Mouse (Mus musculus) midbrain, embryonic 16.5 days (tissue): ENCODE results near the gene Atg2a. TPM values are rescaled to one million over a fixed set of nuclear protein-coding genes. Genes with fewer than 3 reads are reported as not detected.

Source experiments
- ATAC-seq: fragments of 200-750 bp; cut with Nextera tagmentation; 2 replicates; pipeline ENCODE4 v1.8.0; 2017; ENCODE audit warnings: moderate TSS enrichment
- H3K27ac ChIP-seq: fragments of 300-500 bp; sonication (generic); 2 replicates; pipeline ENCODE4 v1.5.1; 2014; ENCODE audit warnings: mild to moderate bottlenecking, low read length, mixed read lengths
- H3K27me3 ChIP-seq: fragments of 300-500 bp; sonication (generic); 2 replicates; pipeline ENCODE4 v1.6.1; 2014; ENCODE audit warnings: low read depth, low read length, mixed read lengths; ENCODE audit not compliant: control insufficient read depth, insufficient read depth
- H3K36me3 ChIP-seq: fragments of 300-500 bp; sonication (generic); 2 replicates; pipeline ENCODE4 v1.6.1; 2014; ENCODE audit warnings: mild to moderate bottlenecking, low read length, moderate library complexity, mixed read lengths; ENCODE audit not compliant: control insufficient read depth, insufficient read depth
- H3K4me1 ChIP-seq: fragments of 300-500 bp; sonication (generic); 2 replicates; pipeline ENCODE4 v1.6.1; 2014; ENCODE audit warnings: mild to moderate bottlenecking, low read length, mixed read lengths; ENCODE audit not compliant: control insufficient read depth, insufficient read depth
- H3K4me2 ChIP-seq: fragments of 300-500 bp; sonication (generic); 2 replicates; pipeline ENCODE4 v1.6.1; 2014; ENCODE audit warnings: mild to moderate bottlenecking, low read length, mixed read lengths
- H3K4me3 ChIP-seq: fragments of 300-500 bp; sonication (generic); 2 replicates; pipeline ENCODE4 v1.5.1; 2014; ENCODE audit warnings: low read depth, mild to moderate bottlenecking, low read length, moderate library complexity, mixed read lengths
- H3K9ac ChIP-seq: fragments of 300-500 bp; sonication (generic); 2 replicates; pipeline ENCODE4 v1.6.1; 2014; ENCODE audit warnings: low read depth, low read length, mixed read lengths
- H3K9me3 ChIP-seq: fragments of 300-500 bp; sonication (generic); replicated peaks from 2 replicates; pipeline ENCODE4 v1.6.1; 2014; ENCODE audit warnings: mild to moderate bottlenecking, low read length, mixed read lengths; ENCODE audit not compliant: control insufficient read depth, poor library complexity, severe bottlenecking
- WGBS: fragments of 180-500 bp; shearing (Covaris S2); extraction: QIAGEN DNeasy Blood & Tissue Kit; methylation state at CpG from one replicate; pipeline ENCODE4 v1.1.7; 2014; 5-methylcytosine and 5-hydroxymethylcytosine counted together
- polyA plus RNA-seq: library from polyadenylated mRNA; unstranded; fragments of >200 nt; fragmentation: Nextera tagmentation; extraction: Ambion mirVana; gene quantifications from 2 replicates; pipeline ENCODE4 v1.2.1, GENCODE M21; 2015

Atg2a gene
- polyA plus RNA-seq, 1 experiment from 2014 or later, result 15.5 TPM

- Histone ChIP-seq H3K36me3 (peaks cover 25% of the 10 kb centered on the region), H3K4me1 (no peaks in the 10 kb centered on the region), H3K4me2 (no peak overlapping the region), H3K9me3 (no peaks in the 10 kb centered on the region), H3K27me3 (no peaks in the 10 kb centered on the region), H3K9ac (no peak overlapping the region), H3K27ac (no peak overlapping the region), H3K4me3 (no peak overlapping the region)
- WGBS, result 89% methylated on average over 8 of the region's 8 CpGs
- no peak for ATAC-seq
These were observed 21.5 kb downstream of the Atg2a start for GRCm38 (mm10) chr19:6262839-6263433.

DNA sequence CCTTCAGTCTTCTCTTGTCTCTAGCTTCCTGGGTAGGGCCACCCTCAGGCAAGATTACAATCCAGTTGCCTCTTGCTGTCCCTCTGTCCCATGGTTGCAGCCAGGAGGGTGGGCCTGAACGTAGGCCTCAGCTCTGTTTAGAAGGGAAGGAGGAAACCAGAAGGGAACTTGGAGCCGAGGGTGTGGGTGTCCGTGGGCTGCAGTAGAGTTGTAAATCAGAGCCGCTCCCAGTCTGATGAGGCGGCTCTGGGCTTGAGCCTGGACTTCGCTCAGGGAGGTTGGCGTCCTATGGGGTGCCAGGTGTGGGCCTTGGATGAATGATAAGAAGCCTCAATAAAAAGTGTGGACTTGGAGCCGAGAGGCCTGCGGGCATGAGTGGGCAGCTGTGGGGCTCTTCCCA lies 22.7 kb downstream of the Atg2a start:
- Histone ChIP-seq H3K4me2 (no peak overlapping the region), H3K27me3 (no peaks in the 10 kb centered on the region), H3K36me3 (peaks cover 19% of the 10 kb centered on the region), H3K27ac (no peak overlapping the region), H3K9ac (no peak overlapping the region), H3K4me3 (no peak overlapping the region), H3K9me3 (no peaks in the 10 kb centered on the region), H3K4me1 (no peaks in the 10 kb centered on the region)
- no peak for ATAC-seq
- 80% methylated on average over 9 of the region's 9 CpGs for WGBS

- Histone ChIP-seq H3K4me2 (no peak overlapping the region), H3K9me3 (no peaks in the 10 kb centered on the region), H3K4me3 (no peak overlapping the region), H3K9ac (no peak overlapping the region), H3K36me3 (peaks cover 18% of the 10 kb centered on the region), H3K27ac (no peak overlapping the region), H3K4me1 (no peaks in the 10 kb centered on the region), H3K27me3 (no peaks in the 10 kb centered on the region)
- no peak for ATAC-seq
- WGBS, result 89% methylated on average over 8 of the region's 8 CpGs
These were observed 23.5 kb downstream of the Atg2a start for GRCm38 (mm10) chr19:6264945-6265344.

- no peak overlapping the region for H3K4me2 ChIP-seq
- H3K4me1 ChIP-seq, result no peaks in the 10 kb centered on the region
- peaks cover 10% of the 10 kb centered on the region for H3K36me3 ChIP-seq
- H3K27me3 ChIP-seq, result no peaks in the 10 kb centered on the region
- H3K4me3 ChIP-seq, result no peak overlapping the region
- WGBS, result 68% methylated on average over 6 of the region's 6 CpGs
- ATAC-seq, result no peak
- no peaks in the 10 kb centered on the region for H3K9me3 ChIP-seq
- no peak overlapping the region for H3K9ac ChIP-seq
- no peak overlapping the region for H3K27ac ChIP-seq
These were observed 24.3 kb downstream of the Atg2a start for GRCm38 (mm10) chr19:6265727-6266182.

GRCm38 (mm10) chr19:6267306-6268169 lies 26.1 kb downstream of the Atg2a start:
- no peak for ATAC-seq
- H3K4me3 ChIP-seq, result no peak overlapping the region
- 74% methylated on average over 11 of the region's 11 CpGs for WGBS

DNA sequence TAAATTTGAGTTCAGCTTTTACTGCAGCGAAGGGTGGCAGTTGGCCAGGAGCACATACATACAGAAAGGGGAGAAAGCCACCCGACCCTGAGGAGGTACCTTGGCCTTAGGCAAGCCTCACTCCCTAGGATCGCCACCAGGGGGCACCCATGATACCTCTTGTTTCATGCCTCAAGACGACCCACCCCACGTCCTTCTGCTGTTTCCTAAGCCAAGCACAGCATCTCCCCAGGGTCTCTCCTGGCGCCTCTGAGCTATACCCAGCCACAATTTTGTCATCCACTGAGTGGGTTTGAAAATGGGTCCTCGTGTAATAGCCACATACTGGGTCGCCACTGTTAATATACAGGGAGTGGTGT lies 26.7 kb downstream of the Atg2a start:
- no peak for ATAC-seq
- Histone ChIP-seq H3K27ac (no peak overlapping the region), H3K9ac (no peak overlapping the region), H3K4me3 (no peak overlapping the region), H3K9me3 (no peaks in the 10 kb centered on the region), H3K27me3 (no peaks in the 10 kb centered on the region), H3K36me3 (no peaks in the 10 kb centered on the region), H3K4me2 (no peak overlapping the region), H3K4me1 (no peaks in the 10 kb centered on the region)
- WGBS, result 13% methylated on average over 8 of the region's 8 CpGs

More at GRCm38 (mm10) chr19:6267306-6268169, 26.1 kb downstream of the Atg2a start:
- Histone ChIP-seq H3K36me3 (no peaks in the 10 kb centered on the region; the same call in 1 of the 2 replicates), H3K27me3 (no peaks in the 10 kb centered on the region), H3K4me1 (no peaks in the 10 kb centered on the region), H3K9ac (no peak overlapping the region), H3K9me3 (no peaks in the 10 kb centered on the region), H3K4me2 (no peak overlapping the region), H3K27ac (no peak overlapping the region)

GRCm38 (mm10) chr19:6268670-6269132 lies 27.2 kb downstream of the Atg2a start:
- Histone ChIP-seq H3K27ac (no peak overlapping the region), H3K9me3 (no peaks in the 10 kb centered on the region), H3K4me3 (no peak overlapping the region), H3K4me1 (no peaks in the 10 kb centered on the region), H3K4me2 (no peak overlapping the region), H3K27me3 (no peaks in the 10 kb centered on the region), H3K9ac (no peak overlapping the region), H3K36me3 (no peaks in the 10 kb centered on the region)
- 86% methylated on average over 7 of the region's 7 CpGs for WGBS
- no peak for ATAC-seq

DNA sequence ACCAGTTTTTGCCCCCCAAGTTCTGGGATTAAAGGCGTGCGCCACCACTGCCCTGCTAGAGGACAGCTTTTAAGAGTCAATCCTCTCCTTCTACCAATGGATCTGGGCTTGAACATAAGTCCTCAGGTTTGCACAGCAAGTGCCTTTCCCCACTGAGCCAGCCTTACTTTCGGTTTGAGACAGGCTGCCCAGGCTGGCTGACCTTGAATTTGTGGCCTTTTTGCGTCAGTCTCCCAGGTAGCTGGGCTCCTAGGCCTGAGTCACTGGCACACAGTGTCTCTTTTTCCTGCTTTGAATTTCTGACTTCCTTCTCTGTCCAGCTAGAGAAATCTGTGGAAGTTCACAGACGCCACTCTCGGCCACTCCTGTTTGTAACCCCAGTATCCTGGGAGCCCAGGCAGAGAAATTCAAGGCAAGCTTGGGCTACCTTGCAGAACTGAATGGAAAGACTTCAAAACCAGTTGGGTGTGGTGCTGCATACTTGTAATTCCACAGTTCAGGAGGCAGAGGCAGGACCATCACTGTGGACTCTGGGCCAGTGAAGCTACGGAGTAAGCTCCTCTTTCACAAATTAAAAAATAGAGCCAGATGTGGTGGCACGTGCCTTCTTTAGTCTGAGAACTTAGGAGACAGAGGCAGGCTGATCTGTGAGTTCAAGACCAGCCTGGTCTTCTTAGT lies 28.5 kb downstream of the Atg2a start:
- no peaks in the 10 kb centered on the region for H3K9me3 ChIP-seq
- ATAC-seq, result no peak
- no peaks in the 10 kb centered on the region for H3K27me3 ChIP-seq
- H3K27ac ChIP-seq, result no peak overlapping the region
- WGBS, result 85% methylated on average over 8 of the region's 8 CpGs
- no peaks in the 10 kb centered on the region for H3K36me3 ChIP-seq
- no peaks in the 10 kb centered on the region for H3K4me1 ChIP-seq
- no peak overlapping the region for H3K9ac ChIP-seq
- no peak overlapping the region for H3K4me3 ChIP-seq
- no peak overlapping the region for H3K4me2 ChIP-seq

GRCm38 (mm10) chr19:6270661-6271060 lies 29.2 kb downstream of the Atg2a start:
- Histone ChIP-seq H3K9ac (no peak overlapping the region), H3K9me3 (no peaks in the 10 kb centered on the region), H3K36me3 (no peaks in the 10 kb centered on the region), H3K4me1 (peaks cover 1% of the 10 kb centered on the region), H3K4me2 (no peak overlapping the region), H3K27me3 (no peaks in the 10 kb centered on the region), H3K4me3 (no peak overlapping the region), H3K27ac (no peak overlapping the region)
- no peak for ATAC-seq
- WGBS, result 63% methylated on average over 9 of the region's 9 CpGs
